Mouse (Mus musculus): ENCODE results near the gene Fgfr2.

Fgfr2 gene

DNA sequence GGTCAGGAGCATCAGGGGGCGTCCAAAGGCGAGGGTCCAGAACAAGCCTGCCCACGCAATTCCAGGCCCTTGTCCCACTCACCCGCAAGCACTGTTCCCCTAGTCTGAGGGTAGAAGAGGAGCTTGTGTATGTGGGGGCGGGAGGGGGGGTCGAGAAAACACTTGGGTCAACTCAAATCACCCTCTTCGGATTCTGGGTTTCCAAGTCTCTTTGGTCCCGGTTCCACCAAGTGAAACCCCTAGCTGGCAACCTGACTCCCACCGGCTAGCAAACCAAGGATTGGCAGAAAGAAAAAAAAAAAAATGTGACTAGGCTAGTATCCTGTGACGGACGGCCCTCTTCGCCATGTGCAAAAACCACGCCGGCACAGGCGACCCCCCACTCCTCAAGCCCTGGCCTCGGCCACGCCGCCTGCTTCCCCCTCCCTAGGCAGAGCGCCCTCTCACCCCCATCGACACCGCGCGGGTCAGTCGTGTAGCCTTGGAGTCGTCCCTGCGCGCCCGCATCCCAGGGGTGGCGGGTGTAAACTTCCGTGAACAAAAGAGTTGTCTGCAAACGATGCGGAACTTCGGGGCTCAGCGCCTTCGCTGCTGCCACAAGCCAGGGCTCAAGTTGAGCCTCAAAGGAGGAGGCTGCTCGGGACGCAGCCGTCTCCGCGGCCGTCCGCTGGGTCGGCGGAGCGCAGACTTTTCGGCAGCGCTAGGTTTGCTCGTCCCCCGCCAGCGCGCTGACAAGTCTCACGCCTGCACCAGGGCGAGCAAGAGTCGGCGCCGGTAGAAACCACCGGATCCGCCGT, 310.3 kb downstream of the Fgfr2 start:
- peak overlapping the region; percentile 85 for H3K4me3 ChIP-seq (replicated peaks; ENCODE audit: low read length)

DNA sequence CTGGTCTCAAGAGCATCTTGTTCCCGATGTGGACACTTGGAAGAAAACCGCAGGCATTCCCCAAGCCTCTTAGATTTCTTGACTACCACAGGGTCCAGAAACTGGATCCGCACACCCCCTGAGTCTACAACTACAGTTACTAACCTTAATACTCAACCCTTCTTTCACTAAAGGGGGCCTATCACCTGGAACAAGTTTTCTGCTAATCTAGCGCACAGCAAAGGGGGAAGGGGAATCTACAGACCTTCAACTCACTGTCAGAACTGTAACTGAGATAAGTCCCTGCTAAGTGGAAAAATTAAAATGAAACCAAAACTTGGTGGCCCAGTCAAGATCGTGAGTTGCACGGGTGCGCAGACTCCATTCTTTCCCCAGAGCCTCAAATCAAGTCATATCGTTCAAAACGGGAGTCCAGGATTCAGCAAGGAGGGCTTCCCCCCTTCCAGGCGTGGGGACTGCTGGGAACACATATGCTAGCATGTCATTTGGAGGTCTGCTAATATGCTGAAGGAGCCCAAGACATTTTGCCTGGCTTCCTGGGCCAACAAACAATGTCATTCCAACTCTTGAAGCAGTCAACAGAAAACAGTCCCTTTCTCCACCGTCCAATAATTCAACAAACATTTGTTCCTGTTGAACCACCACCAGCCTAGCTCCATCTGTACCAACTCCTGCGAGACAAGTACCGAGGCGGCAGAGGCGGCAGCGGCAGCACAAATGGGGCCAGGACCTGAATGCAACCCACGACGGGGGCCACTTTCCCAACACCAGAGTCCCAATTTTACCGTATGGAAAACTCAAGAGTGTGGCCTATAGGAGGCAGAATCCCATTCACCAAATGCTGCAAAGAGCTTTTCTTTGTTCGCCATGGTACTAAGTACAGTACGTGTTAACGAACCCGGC, 311.2 kb downstream of the Fgfr2 start:
- Histone ChIP-seq H3K9me3 (ENCODE audit: low read length) (no peaks in the 10 kb centered on the region), H3K36me3 (ENCODE audit: insufficient read depth, low read length) (no peaks in the 10 kb centered on the region), H3K4me1 (replicated peaks; ENCODE audit: low read depth, low read length) (peaks cover 63% of the 10 kb centered on the region), H3K4me3 (replicated peaks; ENCODE audit: low read length) (peak overlapping the region; percentile 85; the same call in 1 of the 2 replicates), H3K27me3 (ENCODE audit: insufficient read depth, low read length) (peaks cover 46% of the 10 kb centered on the region)
- no peak for TF ChIP-seq POU5F1 (IDR thresholded peaks at IDR 0.05; ENCODE audit: borderline replicate concordance, low read length)
- TF ChIP-seq NANOG (IDR thresholded peaks at IDR 0.05; ENCODE audit: borderline replicate concordance, low read length) = no peak

More for the DNA sequence above, 310.3 kb downstream of the Fgfr2 start:
- TF ChIP-seq NANOG (IDR thresholded peaks at IDR 0.05; ENCODE audit: borderline replicate concordance, low read length) (no peak), POU5F1 (IDR thresholded peaks at IDR 0.05; ENCODE audit: borderline replicate concordance, low read length) (no peak), CTCF (conservative IDR thresholded peaks at IDR 0.05; ENCODE audit: low read length) (no peak)
- H3K9me3 ChIP-seq (ENCODE audit: low read length) = no peaks in the 10 kb centered on the region
- H3K36me3 ChIP-seq (ENCODE audit: insufficient read depth, low read length) = no peaks in the 10 kb centered on the region
- peaks cover 54% of the 10 kb centered on the region for H3K4me1 ChIP-seq (replicated peaks; ENCODE audit: low read depth, low read length)
- H3K27me3 ChIP-seq (ENCODE audit: insufficient read depth, low read length) = peaks cover 46% of the 10 kb centered on the region

DNA sequence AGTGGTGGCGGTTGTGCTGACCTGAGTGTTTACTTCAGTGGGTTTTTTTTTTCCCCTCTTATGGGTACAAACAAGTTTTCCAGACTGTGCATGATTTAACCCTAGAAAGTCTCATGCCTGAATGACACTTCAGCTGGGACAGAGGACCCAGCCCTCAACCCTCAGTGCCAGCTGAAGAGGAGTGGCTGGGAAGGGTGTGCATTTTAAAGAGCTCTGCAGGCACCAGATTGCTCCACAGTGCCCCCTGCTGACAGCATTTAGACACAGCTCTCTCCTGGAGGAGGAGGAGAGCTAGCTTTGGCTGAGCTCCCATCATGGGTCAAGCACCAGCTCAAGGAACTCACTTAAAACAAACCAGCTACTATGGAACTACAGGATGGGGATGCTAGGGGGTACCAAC, 312.3 kb downstream of the Fgfr2 start:
- no peak overlapping the region for H3K4me3 ChIP-seq (replicated peaks; ENCODE audit: low read length)
- H3K4me1 ChIP-seq (replicated peaks; ENCODE audit: low read depth, low read length) = peaks cover 74% of the 10 kb centered on the region
- H3K27me3 ChIP-seq (ENCODE audit: insufficient read depth, low read length) = peaks cover 43% of the 10 kb centered on the region
- TF ChIP-seq POU5F1 (IDR thresholded peaks at IDR 0.05; ENCODE audit: borderline replicate concordance, low read length) = no peak
- peak; percentile 83 for TF ChIP-seq CTCF (conservative IDR thresholded peaks at IDR 0.05; ENCODE audit: low read length)
- H3K36me3 ChIP-seq (ENCODE audit: insufficient read depth, low read length) = no peaks in the 10 kb centered on the region
- no peaks in the 10 kb centered on the region for H3K9me3 ChIP-seq (ENCODE audit: low read length)

DNA sequence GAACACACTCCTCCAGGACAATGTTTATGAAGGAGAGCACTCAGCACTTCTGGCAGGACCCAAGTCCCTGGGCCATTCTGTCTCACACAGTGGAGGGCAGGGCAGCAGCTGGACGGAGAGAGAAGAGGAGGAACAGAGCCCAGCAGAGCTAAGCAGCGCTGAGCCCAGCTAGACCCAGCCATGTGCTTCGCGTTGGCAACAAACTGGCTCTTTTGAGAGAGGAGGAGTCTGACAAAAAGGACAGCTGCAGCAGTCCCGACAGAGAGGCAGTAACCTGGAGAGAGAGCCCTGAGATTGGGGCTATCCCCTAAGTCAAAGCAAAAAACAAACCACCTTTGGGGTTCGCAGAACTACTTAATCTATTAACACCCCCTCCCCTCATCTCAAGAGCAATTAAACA, 312.8 kb downstream of the Fgfr2 start:
- Histone ChIP-seq H3K27me3 (ENCODE audit: insufficient read depth, low read length) (peaks cover 39% of the 10 kb centered on the region), H3K4me1 (replicated peaks; ENCODE audit: low read depth, low read length) (peaks cover 79% of the 10 kb centered on the region), H3K4me3 (replicated peaks; ENCODE audit: low read length) (no peak overlapping the region), H3K9me3 (ENCODE audit: low read length) (no peaks in the 10 kb centered on the region), H3K36me3 (ENCODE audit: insufficient read depth, low read length) (no peaks in the 10 kb centered on the region)
- TF ChIP-seq NANOG (IDR thresholded peaks at IDR 0.05; ENCODE audit: borderline replicate concordance, low read length) (no peak), POU5F1 (IDR thresholded peaks at IDR 0.05; ENCODE audit: borderline replicate concordance, low read length) (no peak), CTCF (conservative IDR thresholded peaks at IDR 0.05; ENCODE audit: low read length) (no peak)

DNA sequence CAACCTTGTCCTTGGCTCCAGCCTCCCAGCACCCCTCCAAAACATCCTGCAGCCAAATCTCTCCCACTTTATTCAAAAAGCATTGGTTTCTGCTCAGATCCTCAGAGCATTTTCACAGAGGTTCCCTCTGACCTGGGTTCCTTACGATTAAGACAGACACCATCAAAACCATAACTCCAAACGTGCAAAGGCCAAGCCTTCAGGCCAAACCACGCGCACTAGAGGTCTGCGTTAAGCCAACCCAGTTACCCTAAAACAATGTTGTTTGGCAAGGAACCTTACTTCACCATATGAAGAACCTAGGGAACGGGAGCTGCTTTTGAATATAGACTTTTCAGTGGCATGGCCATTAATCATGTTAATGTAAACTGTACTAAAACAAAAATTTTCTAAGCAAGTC, 313.4 kb downstream of the Fgfr2 start:
- H3K9me3 ChIP-seq (ENCODE audit: low read length) = no peaks in the 10 kb centered on the region
- H3K4me1 ChIP-seq (replicated peaks; ENCODE audit: low read depth, low read length) = peaks cover 79% of the 10 kb centered on the region
- 0 out of 2 replicates have a peak, but pooled peaks cover 2% of the 10 kb centered on the region for H3K36me3 ChIP-seq (ENCODE audit: insufficient read depth, low read length)
- no peak for TF ChIP-seq NANOG (IDR thresholded peaks at IDR 0.05; ENCODE audit: borderline replicate concordance, low read length)
- no peak for TF ChIP-seq POU5F1 (IDR thresholded peaks at IDR 0.05; ENCODE audit: borderline replicate concordance, low read length)
- TF ChIP-seq CTCF (conservative IDR thresholded peaks at IDR 0.05; ENCODE audit: low read length) = no peak
- peak overlapping the region; percentile 35; the same call in 1 of the 2 replicates for H3K4me3 ChIP-seq (replicated peaks; ENCODE audit: low read length)
- H3K27me3 ChIP-seq (ENCODE audit: insufficient read depth, low read length) = peaks cover 33% of the 10 kb centered on the region

DNA sequence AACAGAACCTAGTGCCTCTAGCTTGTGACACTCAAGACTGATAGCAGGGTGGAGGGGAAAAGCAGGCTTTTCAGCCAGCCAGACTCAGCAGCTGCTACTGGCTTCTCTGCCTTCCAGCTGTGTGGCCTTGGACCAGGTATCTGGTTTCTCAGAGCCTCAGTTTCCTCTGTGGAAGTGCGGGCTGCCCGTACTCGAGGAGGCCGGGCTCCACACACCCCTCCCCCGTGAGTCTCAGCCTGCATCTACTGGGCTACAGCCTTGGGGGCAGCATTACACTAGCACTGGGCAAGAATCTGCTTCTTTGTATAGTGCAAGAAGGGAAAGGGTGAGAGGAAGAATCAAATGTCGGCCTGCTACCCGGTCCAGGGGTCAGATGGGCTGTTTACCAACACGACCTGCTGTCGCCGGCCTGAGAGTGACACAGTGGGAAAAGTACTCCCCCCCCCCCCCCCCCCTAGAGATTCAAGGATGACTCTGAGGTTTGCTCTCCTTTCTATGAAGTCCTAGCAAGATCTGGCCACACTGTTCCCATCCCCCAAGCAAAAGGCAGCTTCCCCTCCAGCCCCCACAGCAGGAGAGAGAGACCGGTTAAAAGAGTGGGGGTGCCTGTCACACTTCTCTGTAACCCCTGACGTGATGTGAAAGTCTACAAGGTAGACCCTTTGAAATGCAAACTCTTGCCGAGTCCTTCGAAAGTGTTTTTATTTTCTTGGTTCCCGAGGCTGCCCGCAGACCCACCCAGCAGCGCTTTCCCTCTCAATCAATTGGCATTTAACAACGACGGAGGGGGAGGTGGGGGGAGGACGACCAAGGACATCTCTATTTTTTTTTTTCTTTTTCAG, 314.1 kb downstream of the Fgfr2 start:
- TF ChIP-seq NANOG (IDR thresholded peaks at IDR 0.05; ENCODE audit: borderline replicate concordance, low read length) (no peak), CTCF (conservative IDR thresholded peaks at IDR 0.05; ENCODE audit: low read length) (no peak), POU5F1 (IDR thresholded peaks at IDR 0.05; ENCODE audit: borderline replicate concordance, low read length) (peak; percentile 72; the same call in 1 of the 2 replicates)
- H3K9me3 ChIP-seq (ENCODE audit: low read length) = no peaks in the 10 kb centered on the region
- H3K4me1 ChIP-seq (replicated peaks; ENCODE audit: low read depth, low read length) = peaks cover 77% of the 10 kb centered on the region
- peak overlapping the region; percentile 35 for H3K4me3 ChIP-seq (replicated peaks; ENCODE audit: low read length)
- H3K27me3 ChIP-seq (ENCODE audit: insufficient read depth, low read length) = peaks cover 27% of the 10 kb centered on the region
- H3K36me3 ChIP-seq (ENCODE audit: insufficient read depth, low read length) = 0 out of 2 replicates have a peak, but pooled peaks cover 4% of the 10 kb centered on the region

DNA sequence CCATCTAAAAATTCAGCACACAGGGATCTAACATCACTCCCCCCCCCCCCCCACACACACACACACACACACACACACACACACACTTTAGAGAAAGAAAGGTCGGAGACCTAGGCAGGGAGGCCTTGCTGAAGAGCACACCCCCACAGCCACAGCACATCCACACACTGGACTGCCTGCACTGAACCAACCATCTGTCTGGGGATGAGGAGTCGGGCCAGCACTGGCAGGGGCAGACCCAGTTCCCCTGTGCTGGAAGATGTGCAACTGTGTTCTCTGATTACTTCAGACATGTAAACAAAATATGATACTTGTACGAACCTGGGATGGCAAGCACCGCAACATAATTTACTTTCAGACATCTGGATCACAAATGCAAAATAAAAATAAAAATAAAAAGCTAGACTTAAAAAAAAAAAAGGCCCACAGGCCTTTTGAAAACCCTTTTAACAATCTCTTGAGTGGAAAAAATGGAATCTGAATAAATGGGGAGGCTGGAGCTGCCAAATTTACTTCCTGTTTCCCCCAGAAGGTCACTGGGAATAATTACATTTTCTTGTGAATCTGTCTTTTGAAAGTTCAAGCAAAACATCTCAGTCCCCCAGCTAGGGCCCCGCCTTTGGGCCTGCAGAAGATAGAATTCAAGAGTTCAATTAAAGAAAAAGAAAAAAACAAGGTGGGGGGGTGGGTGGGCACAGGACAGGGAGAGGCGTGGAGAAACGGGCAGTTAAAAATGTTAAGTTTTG, 314.9 kb downstream of the Fgfr2 start:
- H3K4me3 ChIP-seq (replicated peaks; ENCODE audit: low read length) = peak overlapping the region; percentile 35
- H3K4me1 ChIP-seq (replicated peaks; ENCODE audit: low read depth, low read length) = peaks cover 83% of the 10 kb centered on the region
- H3K9me3 ChIP-seq (ENCODE audit: low read length) = no peaks in the 10 kb centered on the region
- peaks cover 20% of the 10 kb centered on the region for H3K27me3 ChIP-seq (ENCODE audit: insufficient read depth, low read length)
- TF ChIP-seq POU5F1 (IDR thresholded peaks at IDR 0.05; ENCODE audit: borderline replicate concordance, low read length) (no peak), CTCF (conservative IDR thresholded peaks at IDR 0.05; ENCODE audit: low read length) (no peak), NANOG (IDR thresholded peaks at IDR 0.05; ENCODE audit: borderline replicate concordance, low read length) (no peak)
- 0 out of 2 replicates have a peak, but pooled peaks cover 4% of the 10 kb centered on the region for H3K36me3 ChIP-seq (ENCODE audit: insufficient read depth, low read length)

Measured in E14TG2a.4 (cell line).